Mouse (Mus musculus): ENCODE measurements at regions not wholly inside any gene's neighbourhood (a gene's known extent, or its start where the extent isn't known, plus 50 kb on each side); places are given as distances from the start of the nearest gene placed in this dataset.

- Histone ChIP-seq H3K4me1 (ENCODE audit: control insufficient read depth, insufficient read depth, low read length) (0 out of 2 replicates have a peak, but pooled peaks cover 2% of the 10 kb centered on the region), H3K9me3 (replicated peaks; ENCODE audit: control insufficient read depth, low read length) (no peaks in the 10 kb centered on the region), H3K4me3 (ENCODE audit: low read depth, low read length) (no peak overlapping the region), H3K9ac (ENCODE audit: low read length) (no peak overlapping the region), H3K4me2 (ENCODE audit: low read length) (no peak overlapping the region), H3K27ac (ENCODE audit: low read depth, low read length) (no peak overlapping the region), H3K27me3 (replicated peaks; ENCODE audit: control insufficient read depth, insufficient read depth, low read length) (no peaks in the 10 kb centered on the region), H3K36me3 (ENCODE audit: control insufficient read depth, insufficient read depth, low read length) (no peaks in the 10 kb centered on the region)
- 49% methylated on average over 3 of the region's 3 CpGs for WGBS
- ATAC-seq (no peak), DNase-seq (ENCODE audit: low spot score) (no peak)
Observed at GRCm38 (mm10) chr12:107652126-107652728, 163.8 kb downstream of the 3110018I06Rik start.

- no peak overlapping the region for H3K27ac ChIP-seq (ENCODE audit: low read depth, low read length)
- no peak for DNase-seq (ENCODE audit: low spot score)
- H3K4me2 ChIP-seq (ENCODE audit: low read length) = no peak overlapping the region
- no peaks in the 10 kb centered on the region for H3K9me3 ChIP-seq (replicated peaks; ENCODE audit: control insufficient read depth, low read length)
- ATAC-seq = no peak
- no peaks in the 10 kb centered on the region for H3K36me3 ChIP-seq (ENCODE audit: control insufficient read depth, insufficient read depth, low read length)
- peaks cover 7% of the 10 kb centered on the region for H3K4me1 ChIP-seq (ENCODE audit: control insufficient read depth, insufficient read depth, low read length)
- H3K9ac ChIP-seq (ENCODE audit: low read length) = no peak overlapping the region
- 41% methylated on average over 7 of the region's 7 CpGs for WGBS
- no peak overlapping the region for H3K4me3 ChIP-seq (ENCODE audit: low read depth, low read length)
- no peaks in the 10 kb centered on the region for H3K27me3 ChIP-seq (replicated peaks; ENCODE audit: control insufficient read depth, insufficient read depth, low read length)
Observed at GRCm38 (mm10) chr12:107653131-107653530, 164.7 kb downstream of the 3110018I06Rik start.

GRCm38 (mm10) chr12:107656846-107657245 lies 168.4 kb downstream of the 3110018I06Rik start:
- DNase-seq (ENCODE audit: low spot score) (no peak), ATAC-seq (no peak)
- Histone ChIP-seq H3K4me2 (ENCODE audit: low read length) (no peak overlapping the region), H3K4me3 (ENCODE audit: low read depth, low read length) (no peak overlapping the region), H3K9me3 (replicated peaks; ENCODE audit: control insufficient read depth, low read length) (no peaks in the 10 kb centered on the region), H3K27me3 (replicated peaks; ENCODE audit: control insufficient read depth, insufficient read depth, low read length) (no peaks in the 10 kb centered on the region), H3K36me3 (ENCODE audit: control insufficient read depth, insufficient read depth, low read length) (no peaks in the 10 kb centered on the region), H3K27ac (ENCODE audit: low read depth, low read length) (no peak overlapping the region), H3K4me1 (ENCODE audit: control insufficient read depth, insufficient read depth, low read length) (peaks cover 19% of the 10 kb centered on the region), H3K9ac (ENCODE audit: low read length) (no peak overlapping the region)
- WGBS = 61% methylated on average over 5 of the region's 5 CpGs

- H3K27ac ChIP-seq (ENCODE audit: low read depth, low read length) = no peak overlapping the region
- ATAC-seq (no peak), DNase-seq (ENCODE audit: low spot score) (peak; percentile 45)
- H3K4me2 ChIP-seq (ENCODE audit: low read length) = peak overlapping the region; percentile 3; the same call in 1 of the 2 replicates
- H3K36me3 ChIP-seq (ENCODE audit: control insufficient read depth, insufficient read depth, low read length) = no peaks in the 10 kb centered on the region
- H3K4me3 ChIP-seq (ENCODE audit: low read depth, low read length) = no peak overlapping the region
- H3K9me3 ChIP-seq (replicated peaks; ENCODE audit: control insufficient read depth, low read length) = no peaks in the 10 kb centered on the region
- WGBS = 75% methylated on average over 12 of the region's 12 CpGs
- H3K27me3 ChIP-seq (replicated peaks; ENCODE audit: control insufficient read depth, insufficient read depth, low read length) = no peaks in the 10 kb centered on the region
- peaks cover 19% of the 10 kb centered on the region for H3K4me1 ChIP-seq (ENCODE audit: control insufficient read depth, insufficient read depth, low read length)
- H3K9ac ChIP-seq (ENCODE audit: low read length) = no peak overlapping the region
Observed at GRCm38 (mm10) chr12:107658241-107658640, 169.8 kb downstream of the 3110018I06Rik start.

- Histone ChIP-seq H3K36me3 (ENCODE audit: control insufficient read depth, insufficient read depth, low read length) (no peaks in the 10 kb centered on the region), H3K9me3 (replicated peaks; ENCODE audit: control insufficient read depth, low read length) (no peaks in the 10 kb centered on the region), H3K27ac (ENCODE audit: low read depth, low read length) (no peak overlapping the region), H3K4me2 (ENCODE audit: low read length) (peak overlapping the region; percentile 3; the same call in 1 of the 2 replicates), H3K4me1 (ENCODE audit: control insufficient read depth, insufficient read depth, low read length) (peaks cover 19% of the 10 kb centered on the region), H3K4me3 (ENCODE audit: low read depth, low read length) (no peak overlapping the region), H3K27me3 (replicated peaks; ENCODE audit: control insufficient read depth, insufficient read depth, low read length) (no peaks in the 10 kb centered on the region), H3K9ac (ENCODE audit: low read length) (no peak overlapping the region)
- WGBS = 20% methylated on average over 9 of the region's 9 CpGs
- DNase-seq (ENCODE audit: low spot score) (peak; percentile 43), ATAC-seq (no peak; the same call in 1 of the 2 replicates)
Observed at GRCm38 (mm10) chr12:107658821-107659220, 170.4 kb downstream of the 3110018I06Rik start.

GRCm38 (mm10) chr12:107662624-107663023 lies 174.2 kb downstream of the 3110018I06Rik start:
- H3K36me3 ChIP-seq (ENCODE audit: control insufficient read depth, insufficient read depth, low read length) = no peaks in the 10 kb centered on the region
- no peaks in the 10 kb centered on the region for H3K9me3 ChIP-seq (replicated peaks; ENCODE audit: control insufficient read depth, low read length)
- ATAC-seq (no peak), DNase-seq (ENCODE audit: low spot score) (no peak)
- no peak overlapping the region for H3K4me2 ChIP-seq (ENCODE audit: low read length)
- H3K9ac ChIP-seq (ENCODE audit: low read length) = no peak overlapping the region
- peaks cover 17% of the 10 kb centered on the region for H3K4me1 ChIP-seq (ENCODE audit: control insufficient read depth, insufficient read depth, low read length)
- WGBS = 0% methylated on average over 1 of the region's 1 CpGs
- no peak overlapping the region for H3K4me3 ChIP-seq (ENCODE audit: low read depth, low read length)
- no peaks in the 10 kb centered on the region for H3K27me3 ChIP-seq (replicated peaks; ENCODE audit: control insufficient read depth, insufficient read depth, low read length)
- H3K27ac ChIP-seq (ENCODE audit: low read depth, low read length) = no peak overlapping the region

GRCm38 (mm10) chr12:107667836-107668235 lies 179.4 kb downstream of the 3110018I06Rik start:
- DNase-seq (ENCODE audit: low spot score) = no peak
- Histone ChIP-seq H3K9ac (ENCODE audit: low read length) (no peak overlapping the region), H3K27ac (ENCODE audit: low read depth, low read length) (no peak overlapping the region), H3K4me2 (ENCODE audit: low read length) (no peak overlapping the region), H3K4me1 (ENCODE audit: control insufficient read depth, insufficient read depth, low read length) (no peaks in the 10 kb centered on the region), H3K27me3 (replicated peaks; ENCODE audit: control insufficient read depth, insufficient read depth, low read length) (no peaks in the 10 kb centered on the region), H3K36me3 (ENCODE audit: control insufficient read depth, insufficient read depth, low read length) (no peaks in the 10 kb centered on the region), H3K4me3 (ENCODE audit: low read depth, low read length) (no peak overlapping the region), H3K9me3 (replicated peaks; ENCODE audit: control insufficient read depth, low read length) (no peaks in the 10 kb centered on the region)
- ATAC-seq = no peak
- 62% methylated on average over 3 of the region's 3 CpGs for WGBS

- Histone ChIP-seq H3K27ac (ENCODE audit: low read depth, low read length) (no peak overlapping the region), H3K36me3 (ENCODE audit: control insufficient read depth, insufficient read depth, low read length) (no peaks in the 10 kb centered on the region), H3K4me3 (ENCODE audit: low read depth, low read length) (no peak overlapping the region), H3K27me3 (replicated peaks; ENCODE audit: control insufficient read depth, insufficient read depth, low read length) (no peaks in the 10 kb centered on the region), H3K9me3 (replicated peaks; ENCODE audit: control insufficient read depth, low read length) (no peaks in the 10 kb centered on the region), H3K4me1 (ENCODE audit: control insufficient read depth, insufficient read depth, low read length) (no peaks in the 10 kb centered on the region), H3K4me2 (ENCODE audit: low read length) (no peak overlapping the region), H3K9ac (ENCODE audit: low read length) (no peak overlapping the region)
- 37% methylated on average over 5 of the region's 5 CpGs for WGBS
- ATAC-seq = no peak
- no peak for DNase-seq (ENCODE audit: low spot score)
Observed at GRCm38 (mm10) chr12:107669046-107669445, 180.6 kb downstream of the 3110018I06Rik start.

- Histone ChIP-seq H3K27ac (ENCODE audit: low read depth, low read length) (no peak overlapping the region), H3K27me3 (replicated peaks; ENCODE audit: control insufficient read depth, insufficient read depth, low read length) (no peaks in the 10 kb centered on the region), H3K4me3 (ENCODE audit: low read depth, low read length) (no peak overlapping the region), H3K4me2 (ENCODE audit: low read length) (no peak overlapping the region), H3K36me3 (ENCODE audit: control insufficient read depth, insufficient read depth, low read length) (no peaks in the 10 kb centered on the region), H3K9me3 (replicated peaks; ENCODE audit: control insufficient read depth, low read length) (no peaks in the 10 kb centered on the region), H3K9ac (ENCODE audit: low read length) (no peak overlapping the region), H3K4me1 (ENCODE audit: control insufficient read depth, insufficient read depth, low read length) (no peaks in the 10 kb centered on the region)
- no peak for ATAC-seq
- WGBS = 47% methylated on average over 6 of the region's 6 CpGs
- no peak for DNase-seq (ENCODE audit: low spot score)
Observed at GRCm38 (mm10) chr12:107669450-107669849, 181.0 kb downstream of the 3110018I06Rik start.
